Mouse (Mus musculus): ENCODE data around the gene Srek1ip1.

Srek1ip1 gene

DNA sequence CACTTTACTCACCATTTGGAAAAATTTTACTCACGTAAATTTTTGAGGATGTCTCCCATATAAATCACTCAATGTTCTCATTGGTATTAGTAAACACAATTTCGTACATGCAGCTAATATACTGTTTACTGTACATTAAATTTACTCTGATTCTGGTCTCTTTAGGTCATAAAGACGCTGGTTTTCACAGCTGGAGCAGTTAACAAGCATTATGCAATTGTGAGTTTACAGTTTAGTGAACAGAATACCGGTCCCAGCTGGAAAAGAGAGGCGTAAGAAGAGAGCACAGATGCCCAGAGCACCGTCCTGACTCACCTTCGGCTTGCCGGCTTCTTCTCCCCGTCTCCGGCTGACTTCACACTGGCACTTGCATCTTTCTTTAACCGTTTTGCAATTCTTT lies at the start of gene Srek1ip1:
TSS of gene Srek1ip1 (plus strand) at position 301 of the 400 bp plus-strand sequence.
- no peak for ATAC-seq (ENCODE audit: insufficient number of reproducible peaks, low FRiP score, low TSS enrichment)

DNA sequence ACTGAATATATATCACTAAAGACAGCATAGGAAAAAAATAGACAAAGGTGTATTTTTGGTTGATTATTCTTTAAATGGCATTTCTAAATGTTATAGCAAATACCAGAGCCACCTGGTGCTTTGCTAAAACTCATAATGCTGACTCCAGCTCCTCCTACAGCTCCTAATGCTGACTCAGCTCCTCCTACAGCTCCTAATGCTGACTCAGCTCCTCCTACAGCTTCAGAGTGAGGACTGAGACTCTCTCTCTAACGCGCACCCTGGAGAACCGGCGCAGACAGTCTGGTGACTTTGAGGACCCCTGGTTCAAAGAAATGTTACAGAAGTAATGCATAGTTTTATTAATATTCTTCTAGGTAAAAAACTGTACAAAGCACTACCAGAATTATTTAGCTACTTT lies 49.4 kb upstream of the Srek1ip1 start:
- no peak for ATAC-seq (ENCODE audit: insufficient number of reproducible peaks, low FRiP score, low TSS enrichment)

DNA sequence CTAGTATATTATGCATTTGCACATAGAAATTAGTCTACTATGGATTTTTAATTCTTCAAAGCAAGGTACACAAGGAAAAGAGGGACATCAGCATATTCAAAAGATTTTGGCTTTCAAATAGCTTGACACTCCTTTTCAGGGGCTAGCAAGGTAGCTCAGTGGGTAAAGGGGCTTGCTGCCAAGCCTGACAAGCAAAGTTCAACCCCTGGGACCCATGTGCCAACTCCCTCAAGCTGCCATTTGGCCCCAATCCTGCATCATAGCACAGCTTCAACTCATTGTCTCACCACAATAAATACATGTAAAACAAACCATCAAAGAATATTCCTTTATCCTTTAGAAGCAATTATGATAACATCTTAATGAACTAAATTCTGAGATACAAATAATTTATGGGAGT lies 45.3 kb upstream of the Srek1ip1 start:
- ATAC-seq (ENCODE audit: insufficient number of reproducible peaks, low FRiP score, low TSS enrichment), result no peak

DNA sequence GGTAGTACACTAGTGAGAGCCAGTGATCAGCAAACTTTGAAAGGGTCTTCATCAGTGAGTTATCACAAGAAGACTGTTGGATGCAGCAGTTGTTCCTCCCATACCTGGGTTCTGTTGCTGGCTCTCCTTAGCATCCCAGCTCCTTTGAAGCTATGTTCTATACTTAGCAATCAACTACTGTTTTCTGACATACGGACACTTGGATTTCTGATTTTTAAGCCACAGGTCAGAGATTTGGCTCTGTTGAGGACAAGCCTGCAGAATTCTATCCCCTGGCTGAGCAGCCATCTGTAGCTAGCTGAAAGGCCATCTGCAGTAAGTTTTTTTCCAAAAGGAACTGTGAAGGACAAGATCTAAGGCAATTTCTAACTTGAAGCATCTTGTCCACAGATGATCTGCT lies 32.9 kb upstream of the Srek1ip1 start:
- ATAC-seq (ENCODE audit: insufficient number of reproducible peaks, low FRiP score, low TSS enrichment), result peak; percentile 85

DNA sequence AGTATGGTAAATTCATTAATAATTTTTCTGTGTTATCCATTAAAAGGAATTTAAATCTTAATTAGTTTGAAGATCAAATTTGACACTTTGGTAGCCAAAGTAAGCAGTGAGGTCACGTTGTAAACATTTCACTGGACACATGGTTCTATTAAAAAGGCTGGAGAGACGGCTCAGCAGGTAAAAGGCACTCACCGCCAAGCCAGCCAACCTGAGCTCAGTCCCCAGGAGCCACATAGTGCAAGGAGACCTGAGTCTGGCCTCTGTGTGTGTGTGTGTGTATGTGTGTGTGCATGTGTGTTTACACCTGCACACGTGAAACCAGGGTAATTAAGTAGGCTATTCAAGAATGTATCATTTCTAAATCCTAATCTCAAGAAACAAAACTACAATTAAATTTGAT lies 29.9 kb upstream of the Srek1ip1 start:
- ATAC-seq (ENCODE audit: insufficient number of reproducible peaks, low FRiP score, low TSS enrichment), result 0 out of 2 replicates have a peak, but pooled peaks have one; percentile 28

DNA sequence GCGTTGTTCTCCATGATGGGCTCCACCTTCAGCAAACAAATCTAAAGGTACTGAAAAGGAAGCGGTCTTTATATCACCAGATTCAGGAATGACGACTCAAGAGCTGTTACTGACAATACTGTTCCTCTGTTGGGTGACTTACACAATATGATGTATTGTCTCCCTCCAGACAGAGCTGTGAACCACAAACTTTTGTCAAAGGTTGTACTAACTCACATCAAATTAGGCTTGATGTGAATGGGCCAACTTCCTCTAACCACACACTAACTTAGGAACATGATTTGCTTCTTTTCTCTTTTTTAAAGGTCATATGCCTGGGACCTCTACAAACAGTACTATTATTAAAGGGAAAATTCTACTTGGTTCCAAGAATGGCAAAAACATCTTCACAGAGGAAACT lies 29.1 kb upstream of the Srek1ip1 start:
- ATAC-seq (ENCODE audit: insufficient number of reproducible peaks, low FRiP score, low TSS enrichment), result no peak

DNA sequence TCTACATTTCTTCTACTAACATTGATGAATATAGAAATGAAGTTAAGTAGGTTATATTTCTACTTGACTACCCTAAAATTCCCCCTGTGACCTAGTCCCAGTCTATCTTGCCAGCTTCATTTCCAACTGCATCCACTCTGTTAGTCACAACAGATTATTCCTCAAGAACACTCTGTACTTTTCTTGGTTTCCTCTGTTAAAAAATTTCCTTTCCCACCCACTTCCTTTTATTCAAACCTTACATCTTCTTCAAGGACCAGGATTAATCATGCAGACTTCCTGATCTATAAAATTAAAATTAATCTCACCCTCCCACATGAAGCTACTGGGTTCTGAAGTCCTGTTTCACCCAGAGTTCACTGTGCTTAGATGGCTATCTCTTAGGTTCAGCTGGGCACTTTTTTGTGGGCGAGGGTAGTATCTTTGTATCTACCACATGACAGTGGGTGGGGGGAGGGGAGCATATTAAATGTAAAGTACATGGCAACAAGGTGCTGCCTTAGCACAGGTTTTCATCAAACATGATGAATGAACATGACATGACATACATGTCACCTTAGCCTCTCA lies 13.1 kb upstream of the Srek1ip1 start:
- ATAC-seq (ENCODE audit: insufficient number of reproducible peaks, low FRiP score, low TSS enrichment), result no peak

DNA sequence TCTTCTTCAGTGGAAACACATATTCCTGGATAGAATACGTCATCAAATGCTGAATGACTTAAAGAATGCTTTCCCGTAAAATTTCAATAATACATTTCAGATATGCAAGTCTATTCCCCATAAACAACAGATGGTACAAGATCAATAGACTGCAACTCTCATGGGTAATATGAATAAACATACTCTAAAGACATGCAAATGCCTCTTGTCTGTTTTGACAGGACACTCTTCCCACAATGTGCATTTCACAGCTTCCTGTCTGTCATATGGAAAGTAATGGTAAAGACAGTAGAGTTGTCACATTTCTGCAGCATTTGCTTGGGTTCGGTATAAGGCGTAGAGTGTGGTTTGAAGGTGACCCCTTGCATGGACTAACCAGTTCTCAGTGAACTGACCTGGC lies 5.0 kb upstream of the Srek1ip1 start:
- no peak for ATAC-seq (ENCODE audit: insufficient number of reproducible peaks, low FRiP score, low TSS enrichment)

DNA sequence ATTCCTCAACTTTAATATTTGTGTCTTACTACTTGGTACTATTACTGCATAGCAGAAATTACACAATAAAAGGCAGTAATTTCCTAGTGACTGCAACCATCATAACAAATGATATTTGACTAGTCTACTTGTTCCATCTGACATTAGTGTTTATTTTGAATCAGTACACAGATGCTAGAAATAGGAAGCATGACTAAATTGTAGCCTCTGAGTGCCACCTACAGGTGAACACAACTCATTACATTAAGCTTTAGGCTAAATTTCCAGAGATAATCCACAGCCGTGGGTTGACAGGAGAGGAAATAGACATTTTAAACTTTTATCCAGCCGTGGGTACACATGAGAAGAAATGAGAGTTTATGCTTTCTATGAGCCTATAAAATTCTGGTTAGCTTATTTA lies 2.6 kb upstream of the Srek1ip1 start:
- peak; percentile 79 for ATAC-seq (ENCODE audit: insufficient number of reproducible peaks, low FRiP score, low TSS enrichment)

DNA sequence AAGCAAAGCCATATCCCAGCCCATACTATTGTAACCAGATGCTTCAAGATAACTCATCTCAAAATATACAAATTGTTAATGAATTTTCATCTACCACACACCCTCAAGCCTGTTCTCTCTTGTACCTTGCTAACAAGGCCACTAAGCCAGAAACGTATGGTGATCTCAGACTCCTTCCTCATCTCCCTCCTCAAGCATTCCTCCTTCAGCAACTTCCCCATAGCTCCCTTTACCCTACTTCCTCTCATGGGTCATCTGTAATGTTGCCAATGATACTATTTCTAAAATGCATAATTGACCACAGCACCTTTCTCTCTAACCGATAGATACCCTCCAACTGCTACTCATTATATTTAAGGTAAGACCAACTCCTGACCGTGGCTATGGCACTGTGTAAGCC lies 2.1 kb downstream of the Srek1ip1 start:
- ATAC-seq (ENCODE audit: insufficient number of reproducible peaks, low FRiP score, low TSS enrichment), result no peak

DNA sequence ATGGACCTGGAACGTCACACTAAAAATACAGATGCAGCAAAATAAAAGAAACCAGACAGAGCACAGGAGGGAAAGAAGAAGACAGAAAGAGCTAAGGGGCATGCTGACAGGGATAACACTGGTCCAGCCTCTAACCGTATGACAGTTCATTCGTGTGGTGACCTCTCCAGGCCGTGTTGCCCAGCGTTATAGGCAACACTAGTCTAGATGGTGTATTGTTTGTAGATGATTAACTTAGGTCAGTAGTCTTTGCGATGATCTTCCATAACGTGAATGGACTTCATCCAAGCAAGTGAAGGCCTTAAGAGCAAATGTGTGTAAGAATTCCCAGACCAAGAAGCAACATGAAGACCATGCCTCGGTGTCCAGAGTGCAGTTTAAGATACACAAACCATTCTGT lies 6.8 kb downstream of the Srek1ip1 start:
- no peak for ATAC-seq (ENCODE audit: insufficient number of reproducible peaks, low FRiP score, low TSS enrichment)

DNA sequence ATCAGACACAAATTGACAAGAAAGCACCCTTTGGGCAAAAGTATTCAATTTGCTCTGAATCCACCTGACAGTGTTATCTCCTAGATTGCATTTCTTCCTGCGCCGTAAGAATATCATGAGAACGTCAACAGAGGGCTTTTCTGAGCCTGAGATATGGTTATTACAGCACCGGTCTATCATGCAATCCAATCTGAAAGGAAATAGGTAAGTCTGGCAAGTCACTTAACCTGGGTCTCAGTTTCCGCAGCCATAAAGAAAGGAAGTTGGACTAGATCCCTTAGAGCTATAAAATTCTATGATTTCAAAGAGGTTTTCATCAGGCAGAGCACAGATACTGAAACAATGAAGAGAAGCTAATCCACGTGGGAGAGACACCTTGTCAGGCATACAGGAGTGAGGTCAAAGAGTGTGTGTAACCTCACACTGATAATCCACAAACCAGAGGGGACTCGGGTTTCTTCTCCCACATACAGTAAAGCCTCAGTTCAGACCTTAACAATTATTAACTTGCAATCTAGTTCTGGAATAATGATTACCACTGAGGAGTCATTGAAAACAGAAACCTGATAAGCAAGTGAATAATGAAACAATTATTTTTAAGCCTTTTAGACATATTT lies 7.4 kb downstream of the Srek1ip1 start:
- ATAC-seq (ENCODE audit: insufficient number of reproducible peaks, low FRiP score, low TSS enrichment), result no peak

DNA sequence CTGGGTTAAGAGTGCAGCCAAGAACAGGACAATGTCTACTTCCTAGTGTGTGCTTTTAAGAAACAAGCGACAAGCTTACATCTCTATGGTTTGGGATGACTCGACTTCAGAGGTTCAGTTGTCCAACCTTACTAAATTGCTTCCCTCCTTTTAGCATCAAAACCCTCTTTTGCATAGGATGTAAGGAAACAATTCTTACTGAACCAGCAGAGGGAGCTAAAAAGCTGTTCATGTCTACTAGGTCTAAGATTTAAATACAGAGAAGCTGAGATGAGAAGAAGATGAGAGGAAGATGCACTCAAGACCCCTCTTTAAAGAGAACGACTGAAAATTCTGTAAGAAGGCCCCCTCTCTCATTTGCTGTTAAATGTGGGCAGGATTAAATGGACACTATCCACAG lies 13.4 kb downstream of the Srek1ip1 start:
- no peak for ATAC-seq (ENCODE audit: insufficient number of reproducible peaks, low FRiP score, low TSS enrichment)

DNA sequence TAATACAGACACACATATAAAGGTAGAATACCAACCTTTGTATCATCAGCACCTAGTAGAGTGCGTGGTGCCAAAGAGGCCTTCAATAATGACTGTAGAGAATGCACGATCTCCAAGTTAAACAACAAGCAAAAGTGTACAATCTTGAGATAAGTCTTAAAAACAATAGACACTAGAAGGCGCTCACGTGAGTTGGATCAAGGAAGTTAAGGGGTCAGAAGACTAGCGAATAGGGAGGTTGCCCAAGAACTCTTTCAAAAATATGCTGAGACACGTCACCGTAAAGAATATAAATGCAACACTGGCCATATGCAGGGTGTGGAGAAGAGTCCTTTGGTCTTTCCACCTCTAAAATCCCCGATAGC lies 24.0 kb downstream of the Srek1ip1 start:
- ATAC-seq (ENCODE audit: insufficient number of reproducible peaks, low FRiP score, low TSS enrichment), result no peak

DNA sequence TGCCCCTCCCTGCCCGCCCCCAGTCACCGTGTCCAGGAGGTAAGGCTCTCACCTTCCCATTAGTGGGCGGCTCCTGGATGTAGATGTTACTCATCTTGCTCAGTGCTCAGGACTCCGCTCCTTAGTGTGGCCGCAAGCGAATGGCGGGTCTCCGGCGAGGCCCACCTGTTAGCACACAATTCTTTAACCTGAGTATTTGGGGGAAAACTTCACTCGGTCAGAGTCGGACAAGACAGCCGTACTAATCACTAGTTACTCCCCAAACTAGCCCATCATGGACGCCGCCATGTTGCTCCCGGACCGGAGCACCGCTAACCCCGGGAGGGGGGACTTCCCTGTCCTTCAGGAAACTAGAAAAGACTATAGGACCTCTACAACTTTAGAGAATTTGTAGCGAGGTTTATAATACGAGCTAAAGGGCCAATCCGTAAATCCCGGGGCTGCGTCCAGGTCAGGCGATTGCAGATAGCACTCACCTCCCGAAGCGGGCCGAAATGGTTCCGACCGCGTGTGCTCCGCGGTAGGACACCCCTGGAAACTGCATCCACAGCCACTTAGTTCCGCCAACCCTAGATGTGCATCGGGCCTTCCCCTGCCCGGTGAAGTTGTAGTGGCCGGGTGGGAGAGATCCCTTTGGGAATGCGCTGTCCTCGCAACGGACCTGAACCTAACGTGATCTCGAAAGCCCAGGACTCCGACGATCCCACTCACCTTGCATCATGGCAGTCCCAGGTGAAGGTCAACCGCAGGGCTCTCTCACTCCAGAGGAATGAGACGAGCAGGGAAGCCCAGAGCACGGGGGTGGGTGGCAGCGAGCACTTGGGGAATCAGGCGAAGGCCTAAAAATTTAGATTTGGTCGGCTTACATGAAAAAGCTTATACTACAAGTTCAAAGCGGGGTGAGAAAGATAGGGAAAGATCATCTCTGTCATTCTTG lies 24.6 kb downstream of the Srek1ip1 start, which contains the start of gene Cwc27:
TSS of gene Cwc27 (minus strand) at position 508 of the 937 bp plus-strand sequence.
- ATAC-seq (ENCODE audit: insufficient number of reproducible peaks, low FRiP score, low TSS enrichment), result peak; percentile 93

DNA sequence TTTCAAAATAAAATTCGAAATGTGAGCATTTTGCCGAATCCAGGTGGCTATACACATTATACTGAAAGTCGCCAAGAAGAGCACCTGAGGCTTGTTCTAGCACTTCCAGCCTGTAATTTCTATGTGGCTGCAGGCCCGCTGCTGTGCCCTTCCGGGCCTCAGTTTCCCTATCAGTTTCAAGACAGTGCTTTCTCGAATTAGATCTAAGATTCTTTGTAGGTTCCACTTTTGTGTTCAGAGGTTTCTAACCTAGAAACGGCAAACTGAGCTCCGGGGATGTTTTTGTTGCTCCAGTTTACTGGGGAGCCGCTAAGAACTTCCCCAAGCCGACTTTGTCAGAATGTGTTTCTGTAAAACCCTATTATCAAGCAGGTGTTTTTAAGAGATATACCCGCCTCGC lies 25.4 kb downstream of the Srek1ip1 start:
- no peak for ATAC-seq (ENCODE audit: insufficient number of reproducible peaks, low FRiP score, low TSS enrichment)

DNA sequence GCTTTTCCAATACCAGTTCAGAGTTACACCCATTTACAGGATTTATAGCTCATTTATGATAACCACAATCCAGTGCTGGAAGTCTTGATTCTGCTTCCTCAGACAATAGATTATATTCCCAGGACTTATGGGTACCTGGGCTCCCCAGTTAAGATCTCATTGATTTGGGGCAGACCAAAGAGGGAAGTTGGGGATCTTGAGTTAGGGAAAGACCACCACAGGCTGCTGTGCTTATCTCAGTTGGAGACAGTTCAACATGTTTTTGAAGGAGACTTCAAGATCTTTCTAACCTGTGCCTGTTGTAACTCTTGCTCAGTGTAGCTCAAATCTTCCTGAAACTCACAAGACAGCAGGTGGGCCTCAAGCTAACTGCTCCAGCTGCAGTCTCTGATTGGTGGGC lies 28.9 kb downstream of the Srek1ip1 start:
- no peak for ATAC-seq (ENCODE audit: insufficient number of reproducible peaks, low FRiP score, low TSS enrichment)

DNA sequence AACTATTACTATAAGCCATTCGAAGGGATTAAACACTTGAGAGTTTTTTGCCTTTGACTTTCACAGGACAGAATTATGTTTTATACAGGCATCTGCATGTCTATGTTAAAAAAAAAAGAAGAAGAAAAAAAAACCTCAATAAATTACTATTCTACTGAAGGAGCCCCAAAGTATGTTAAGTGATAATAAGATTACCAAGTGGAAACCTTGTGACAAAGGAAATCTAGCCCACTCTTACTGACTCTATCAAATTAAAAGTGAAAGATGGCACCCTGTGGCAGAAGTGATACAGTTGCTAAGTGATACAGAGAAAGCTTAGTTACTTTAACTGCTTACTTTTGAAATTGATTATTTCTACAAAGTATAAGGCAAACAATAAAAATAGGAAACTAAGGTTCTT lies 29.6 kb downstream of the Srek1ip1 start:
- no peak for ATAC-seq (ENCODE audit: insufficient number of reproducible peaks, low FRiP score, low TSS enrichment)

DNA sequence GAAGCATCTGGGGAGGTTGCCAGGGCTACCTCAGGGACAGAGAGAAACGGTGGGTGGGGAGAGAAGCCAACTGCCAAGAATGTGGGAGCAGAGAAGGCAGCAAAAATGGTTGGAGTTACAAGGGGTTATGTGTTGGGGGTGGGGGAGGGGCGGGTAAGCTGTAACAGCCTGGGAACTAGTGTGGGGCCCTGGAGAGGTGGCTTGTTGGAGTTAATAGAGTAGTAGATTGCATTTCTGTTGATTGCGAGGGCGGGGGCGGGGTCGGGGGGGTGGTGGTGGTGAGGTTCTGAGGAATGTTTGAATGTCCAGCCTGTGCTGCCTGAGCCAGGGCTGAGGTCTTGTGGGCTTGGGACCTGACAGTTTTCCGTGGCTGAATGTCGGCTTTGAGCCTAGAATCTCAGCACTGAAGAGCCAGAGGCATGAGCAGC lies 30.1 kb downstream of the Srek1ip1 start:
- no peak for ATAC-seq (ENCODE audit: insufficient number of reproducible peaks, low FRiP score, low TSS enrichment)

DNA sequence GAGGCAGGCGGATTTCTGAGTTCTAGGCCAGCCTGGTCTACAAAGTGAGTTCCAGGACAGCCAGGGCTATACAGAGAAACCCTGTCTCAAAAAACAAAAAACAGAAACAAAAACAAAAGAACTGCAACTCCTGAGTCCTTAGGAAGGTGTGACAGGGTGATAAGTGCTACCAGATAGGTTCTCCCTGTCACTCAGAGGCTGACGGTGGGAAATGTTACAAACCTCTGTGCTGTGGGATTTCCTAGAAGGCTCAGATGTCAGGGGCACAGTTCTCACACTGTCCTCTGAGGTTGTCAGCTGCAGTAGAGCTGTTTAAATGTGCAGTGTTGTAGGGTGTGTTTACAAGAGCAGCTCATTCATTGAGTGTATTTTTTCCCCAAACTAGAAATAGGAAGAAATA lies 33.2 kb downstream of the Srek1ip1 start:
- no peak for ATAC-seq (ENCODE audit: insufficient number of reproducible peaks, low FRiP score, low TSS enrichment)

DNA sequence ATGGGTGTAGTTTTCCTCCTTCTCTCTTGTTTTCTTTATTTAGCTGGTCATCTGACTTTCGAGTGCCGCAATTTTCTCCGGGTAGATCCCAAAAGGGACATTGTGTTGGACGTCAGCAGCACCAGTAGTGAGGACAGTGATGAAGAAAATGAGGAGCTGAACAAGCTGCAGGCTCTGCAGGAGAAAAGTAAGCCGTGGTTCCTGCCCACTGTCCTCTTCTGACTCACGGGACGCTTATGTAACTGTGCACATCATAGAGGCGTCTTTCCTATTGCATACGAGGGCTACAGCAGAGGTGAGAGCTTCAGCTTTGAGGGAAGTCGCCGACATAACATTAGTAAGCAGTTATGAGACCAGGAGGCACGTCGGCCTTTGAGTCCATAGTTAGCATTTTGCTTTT lies 40.5 kb downstream of the Srek1ip1 start:
- no peak for ATAC-seq (ENCODE audit: insufficient number of reproducible peaks, low FRiP score, low TSS enrichment)
